Mouse (Mus musculus) splenic B cell, adult 2 months (primary cell): ENCODE data around the gene Trak1.

Experiments
- DNase-seq: peaks from one replicate; pipeline ENCODE4 v3.0.0-alpha.2; 2011; ENCODE audit warnings: low read depth, low spot score
- H3K27me3 ChIP-seq: 2 replicates; pipeline ENCODE4 v1.6.1; 2012; ENCODE audit warnings: mild to moderate bottlenecking, low read length, moderate library complexity, mixed read lengths; ENCODE audit not compliant: control insufficient read depth, poor library complexity, insufficient read depth, severe bottlenecking
- H3K36me3 ChIP-seq: 2 replicates; pipeline ENCODE4 v1.6.1; 2012; ENCODE audit warnings: mild to moderate bottlenecking, low read length, moderate library complexity, mixed read lengths; ENCODE audit not compliant: control insufficient read depth, poor library complexity, insufficient read depth, severe bottlenecking

Gene Trak1

GRCm38 (mm10) chr9:121303086-121303485 lies 5.8 kb downstream of the Trak1 start:
- no peaks in the 10 kb centered on the region for H3K27me3 ChIP-seq
- H3K36me3 ChIP-seq, result no peaks in the 10 kb centered on the region; the same call in 1 of the 2 replicates
- no peak for DNase-seq

DNA sequence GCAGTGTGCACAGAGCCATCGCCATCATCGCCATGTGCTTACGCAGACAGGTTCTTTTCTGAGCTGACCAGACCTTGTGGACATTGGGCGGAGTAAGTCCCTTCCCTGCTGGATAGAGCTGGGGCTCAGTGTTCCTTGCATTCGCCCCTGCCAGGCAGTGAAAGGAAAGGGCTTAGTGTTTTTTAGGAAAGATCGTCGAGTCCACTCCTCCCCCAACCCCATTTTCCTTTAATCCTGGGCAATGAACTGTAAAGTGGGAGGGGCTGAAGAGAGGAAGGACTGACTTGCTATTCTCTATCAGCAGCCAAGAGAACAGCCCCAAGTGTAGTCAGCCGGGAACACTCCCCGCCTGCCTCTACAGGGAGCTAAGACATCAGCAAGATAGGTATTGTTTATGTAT lies 6.4 kb downstream of the Trak1 start:
- DNase-seq, result peak; percentile 56
- Histone ChIP-seq H3K36me3 (no peaks in the 10 kb centered on the region; the same call in 1 of the 2 replicates), H3K27me3 (no peaks in the 10 kb centered on the region)

DNA sequence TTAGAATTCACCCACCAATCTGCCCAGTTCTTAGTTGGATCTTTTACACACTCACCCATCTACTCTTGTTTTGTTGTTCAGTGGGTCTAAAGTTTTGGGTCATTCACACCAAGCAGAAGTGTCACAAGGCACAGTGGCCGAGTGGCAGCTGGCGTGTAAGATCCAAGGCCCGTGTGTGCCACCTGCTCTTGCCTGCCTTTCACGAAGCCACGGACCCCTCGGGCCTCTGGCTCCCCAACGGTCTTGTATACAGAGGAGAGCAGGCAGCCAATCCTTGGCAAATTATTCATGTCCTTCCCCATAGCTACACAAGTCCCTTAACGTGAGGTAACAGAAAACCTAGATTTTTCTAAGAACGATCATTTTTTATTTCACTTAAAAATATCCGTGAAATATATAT lies 7.2 kb downstream of the Trak1 start:
- no peaks in the 10 kb centered on the region; the same call in 1 of the 2 replicates for H3K36me3 ChIP-seq
- DNase-seq, result no peak
- H3K27me3 ChIP-seq, result no peaks in the 10 kb centered on the region

GRCm38 (mm10) chr9:121305456-121305855 lies 8.2 kb downstream of the Trak1 start:
- H3K27me3 ChIP-seq, result no peaks in the 10 kb centered on the region
- peak; percentile 34 for DNase-seq
- H3K36me3 ChIP-seq, result no peaks in the 10 kb centered on the region

DNA sequence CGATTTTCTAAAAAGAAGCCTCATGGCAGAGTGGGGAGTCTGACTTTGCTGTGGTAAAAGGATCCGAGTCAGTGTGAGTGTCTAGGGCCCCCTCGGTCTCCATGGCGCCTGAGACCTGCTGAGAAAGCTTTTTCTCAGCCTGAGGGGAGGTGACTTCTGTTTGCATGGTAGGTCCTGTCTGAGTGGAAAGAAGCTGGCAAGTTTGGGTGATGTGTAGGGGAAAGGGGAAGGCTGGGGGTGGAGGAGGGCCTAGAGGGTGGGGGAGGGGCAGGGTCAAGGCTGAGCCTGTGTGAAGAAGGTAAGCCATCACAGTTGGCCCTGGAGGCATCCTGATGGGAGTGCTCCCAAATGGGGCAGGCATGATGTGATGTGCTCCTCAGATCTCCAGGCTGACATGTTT lies 12.0 kb downstream of the Trak1 start:
- Histone ChIP-seq H3K36me3 (no peaks in the 10 kb centered on the region; the same call in 1 of the 2 replicates), H3K27me3 (no peaks in the 10 kb centered on the region)
- DNase-seq, result no peak

DNA sequence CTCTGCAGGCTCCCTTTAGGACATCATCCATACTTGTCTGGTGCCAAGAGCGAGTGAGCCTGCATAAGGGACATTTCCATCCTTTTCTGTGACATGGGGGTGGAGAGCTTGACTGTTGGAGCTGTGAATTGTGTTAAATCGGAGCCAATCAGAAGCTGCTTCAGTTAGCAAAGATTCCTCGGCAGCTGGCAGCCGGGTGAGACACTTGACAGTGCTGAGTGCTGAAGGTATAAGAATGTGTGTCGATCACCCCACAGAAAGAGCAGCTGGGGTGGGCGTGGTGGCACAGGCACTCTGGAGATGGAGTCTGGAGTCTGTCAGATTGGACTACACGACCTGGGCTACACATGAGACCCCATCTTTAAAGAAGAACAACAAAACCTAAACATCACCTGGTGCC lies 13.2 kb downstream of the Trak1 start:
- H3K36me3 ChIP-seq, result no peaks in the 10 kb centered on the region; the same call in 1 of the 2 replicates
- no peak for DNase-seq
- no peaks in the 10 kb centered on the region for H3K27me3 ChIP-seq

DNA sequence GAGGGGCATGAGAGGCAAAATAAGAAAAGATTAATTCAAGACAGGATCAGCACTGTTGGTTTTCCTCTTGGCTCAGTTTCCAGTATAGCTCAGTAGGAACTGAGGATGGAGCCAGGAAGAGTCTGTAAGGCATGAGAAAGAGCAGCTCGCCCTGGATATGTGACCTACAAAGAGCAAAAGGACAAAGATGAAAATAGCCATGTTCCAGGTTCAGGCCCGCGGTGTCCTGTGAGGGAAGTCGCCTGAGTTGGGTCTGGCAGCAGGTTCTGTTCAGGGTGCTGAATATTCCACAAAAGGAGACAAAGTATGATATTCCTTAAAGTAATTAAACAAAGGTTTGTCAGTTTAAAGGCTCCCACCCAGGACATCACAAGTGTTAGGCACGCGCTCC lies 14.5 kb downstream of the Trak1 start:
- no peaks in the 10 kb centered on the region; the same call in 1 of the 2 replicates for H3K36me3 ChIP-seq

GRCm38 (mm10) chr9:121312237-121312891 lies 15.1 kb downstream of the Trak1 start:
- H3K36me3 ChIP-seq, result no peaks in the 10 kb centered on the region; the same call in 1 of the 2 replicates
- no peak for DNase-seq
- no peaks in the 10 kb centered on the region for H3K27me3 ChIP-seq

More for the DNA sequence above, 14.5 kb downstream of the Trak1 start:
- no peaks in the 10 kb centered on the region for H3K27me3 ChIP-seq
- no peak for DNase-seq

GRCm38 (mm10) chr9:121313656-121314374 lies 16.5 kb downstream of the Trak1 start:
- DNase-seq, result peak; percentile 90

DNA sequence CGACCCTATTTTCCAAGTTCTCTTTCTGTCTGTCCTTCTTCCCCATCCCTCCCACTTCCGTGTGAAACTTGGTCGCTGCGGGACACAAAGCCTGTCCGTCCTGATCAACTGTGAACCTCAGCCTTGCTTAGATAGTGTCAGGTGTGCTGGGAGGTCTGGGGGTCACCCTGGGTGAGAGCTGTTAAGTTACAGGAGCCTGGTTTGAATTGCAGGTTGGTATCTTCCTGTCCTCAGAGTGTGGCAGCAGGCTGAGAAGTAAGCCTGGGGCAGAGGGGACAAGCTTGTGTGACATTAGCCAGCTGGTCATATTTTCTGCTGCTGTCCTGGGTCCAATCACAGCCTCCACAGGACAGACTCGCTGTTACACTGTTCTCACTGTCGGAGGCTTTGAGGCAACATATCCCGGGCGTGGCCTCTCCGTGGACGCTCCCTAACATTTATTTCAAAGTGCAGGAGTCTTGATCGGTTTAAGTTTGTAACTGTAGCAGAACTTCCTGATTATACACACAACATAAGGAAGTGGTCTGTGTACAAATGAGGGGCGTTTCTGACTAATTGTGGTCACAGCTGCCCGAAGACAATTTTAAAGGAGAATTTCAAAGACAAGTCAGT lies 17.3 kb downstream of the Trak1 start:
- no peaks in the 10 kb centered on the region; the same call in 1 of the 2 replicates for H3K36me3 ChIP-seq
- DNase-seq, result peak; percentile 65
- H3K27me3 ChIP-seq, result no peaks in the 10 kb centered on the region

More at GRCm38 (mm10) chr9:121313656-121314374, 16.5 kb downstream of the Trak1 start:
- H3K36me3 ChIP-seq, result no peaks in the 10 kb centered on the region; the same call in 1 of the 2 replicates
- no peaks in the 10 kb centered on the region for H3K27me3 ChIP-seq

DNA sequence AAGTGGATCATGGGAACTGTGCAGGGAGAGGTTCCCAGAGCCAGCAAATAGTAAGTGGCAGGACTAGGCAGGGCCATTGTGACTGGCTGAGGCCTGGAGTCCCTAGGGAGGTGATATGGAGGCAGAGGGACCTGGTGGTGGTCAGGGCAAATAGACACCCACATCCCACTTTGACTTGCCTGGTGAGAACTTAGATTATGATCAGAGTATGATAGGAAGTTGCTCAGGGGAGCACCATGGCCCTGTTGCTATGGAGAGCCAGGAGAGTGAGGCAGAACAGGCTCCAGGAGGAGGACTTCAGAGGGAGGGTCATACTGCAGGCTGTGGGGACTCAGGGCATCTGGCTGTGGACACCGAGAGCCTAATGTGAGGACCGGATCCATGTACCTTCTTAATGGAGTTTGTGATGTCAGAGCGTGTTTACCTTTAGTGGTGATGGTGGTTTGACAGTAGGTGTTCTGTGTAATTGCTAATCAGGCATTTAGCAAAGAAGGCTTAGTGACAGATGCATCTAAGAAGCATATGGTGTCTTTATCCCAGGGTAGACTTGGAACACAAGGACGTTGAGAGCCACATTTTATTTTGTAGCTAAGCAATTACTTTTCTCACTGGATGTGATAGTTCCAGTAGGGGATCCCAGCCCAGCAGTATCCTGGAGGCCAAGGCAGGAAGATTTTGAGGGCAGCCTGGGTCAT lies 18.7 kb downstream of the Trak1 start:
- no peaks in the 10 kb centered on the region for H3K36me3 ChIP-seq
- DNase-seq, result no peak
- no peaks in the 10 kb centered on the region for H3K27me3 ChIP-seq

- no peaks in the 10 kb centered on the region for H3K27me3 ChIP-seq
- DNase-seq, result peak; percentile 61
- no peaks in the 10 kb centered on the region for H3K36me3 ChIP-seq
Observed at GRCm38 (mm10) chr9:121316621-121317405, 19.5 kb downstream of the Trak1 start.

GRCm38 (mm10) chr9:121319323-121319966 lies 22.1 kb downstream of the Trak1 start:
- no peak for DNase-seq
- Histone ChIP-seq H3K36me3 (no peaks in the 10 kb centered on the region), H3K27me3 (no peaks in the 10 kb centered on the region)

GRCm38 (mm10) chr9:121320433-121320832 lies 23.1 kb downstream of the Trak1 start:
- Histone ChIP-seq H3K27me3 (no peaks in the 10 kb centered on the region), H3K36me3 (no peaks in the 10 kb centered on the region)
- no peak for DNase-seq
